Mouse (Mus musculus) thymus, adult 2 months (tissue): ENCODE measurements at regions not wholly inside any gene's neighbourhood (a gene's known extent, or its start where the extent isn't known, plus 50 kb on each side); places are given as distances from the start of the nearest gene placed in this dataset.

ENCODE experiments used
- CTCF ChIP-seq: fragments of 200-500 bp; IDR thresholded peaks from 2 replicates; pipeline ENCODE4 v1.5.1; 2012; ENCODE audit warnings: mild to moderate bottlenecking, control low read depth, low read length, moderate library complexity, borderline replicate concordance; ENCODE audit not compliant: control insufficient read depth, poor library complexity, insufficient read depth; ENCODE audit errors: extremely low read depth
- POLR2A ChIP-seq: fragments of 200-500 bp; IDR thresholded peaks from 2 replicates; pipeline ENCODE4 v1.6.1; 2012; ENCODE audit warnings: mild to moderate bottlenecking, low read length, control low read depth, moderate library complexity; ENCODE audit not compliant: control insufficient read depth, poor library complexity, insufficient read depth; ENCODE audit errors: extremely low read depth

DNA sequence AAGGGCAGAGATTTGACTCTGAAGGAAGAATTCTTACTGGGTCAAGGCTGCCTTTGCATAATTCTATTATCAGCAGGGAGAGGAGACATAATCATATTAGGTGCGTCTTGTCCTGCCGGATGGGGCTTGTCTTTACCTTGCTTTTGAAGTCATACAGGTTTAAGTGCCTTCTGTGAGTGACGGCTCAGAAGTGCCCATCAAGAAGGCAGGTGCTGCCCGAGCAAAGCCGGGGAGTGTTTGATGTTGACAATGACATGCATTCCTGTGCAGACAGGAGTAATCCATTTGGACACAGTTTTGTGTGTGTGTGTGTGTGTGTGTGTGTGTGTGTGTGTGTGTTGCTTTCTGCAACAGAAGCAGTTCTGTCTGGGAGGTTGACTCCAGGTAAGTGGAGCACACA, 141.0 kb downstream of the Gm45692 start:
- no peak for TF ChIP-seq CTCF
- TF ChIP-seq POLR2A: no peak
